Mouse (Mus musculus): ENCODE data around the gene Vmn1r139. TPM values are rescaled to one million over a fixed set of nuclear protein-coding genes. Genes with fewer than 3 reads are reported as not detected.
"Not testable (repeated sequence)": the region's sequence is repeated elsewhere in the genome, so short reads cannot be mapped to it uniquely, and the experiment has no call there.

Gene Vmn1r139
- not detected in 2 replicates for polyA plus RNA-seq (2015; fragmentation: Nextera tagmentation; extraction: Ambion mirVana)

GRCm38 (mm10) chr7:22068757-22069156 lies at the start of gene Vmn1r139:
Vmn1r139 (plus strand) TSS chr7:22069057.
- not testable (repeated sequence) for H3K9ac ChIP-seq; H3K27ac ChIP-seq (replicated peaks); H3K27me3 ChIP-seq; ATAC-seq (ENCODE audit: insufficient number of reproducible peaks, low FRiP score, low TSS enrichment, low read depth); H3K36me3 ChIP-seq; H3K4me2 ChIP-seq (replicated peaks); H3K4me1 ChIP-seq; H3K4me3 ChIP-seq (replicated peaks); H3K9me3 ChIP-seq (replicated peaks)
- WGBS: no CpG with 5 or more reads among the region's 7 CpGs

- no CpG with 5 or more reads among the region's 2 CpGs for WGBS
- H3K9ac ChIP-seq; H3K9me3 ChIP-seq (replicated peaks); H3K4me2 ChIP-seq (replicated peaks); H3K36me3 ChIP-seq; H3K27ac ChIP-seq (replicated peaks); ATAC-seq (ENCODE audit: insufficient number of reproducible peaks, low FRiP score, low TSS enrichment, low read depth); H3K4me1 ChIP-seq; H3K27me3 ChIP-seq; H3K4me3 ChIP-seq (replicated peaks): not testable (repeated sequence)
Observed at GRCm38 (mm10) chr7:22028797-22029196, 40.1 kb upstream of the Vmn1r139 start, which contains the start of gene Vmn1r138. Vmn1r138 (minus strand) TSS chr7:22028897.

GRCm38 (mm10) chr7:22056205-22056604 lies 12.7 kb upstream of the Vmn1r139 start, which contains the start of gene Gm6176:
Gm6176 (minus strand) TSS chr7:22056305.
- H3K4me1 ChIP-seq; H3K4me2 ChIP-seq (replicated peaks); ATAC-seq (ENCODE audit: insufficient number of reproducible peaks, low FRiP score, low TSS enrichment, low read depth); H3K9me3 ChIP-seq (replicated peaks); H3K9ac ChIP-seq; H3K27me3 ChIP-seq; H3K27ac ChIP-seq (replicated peaks); H3K4me3 ChIP-seq (replicated peaks); H3K36me3 ChIP-seq: not testable (repeated sequence)
- WGBS: no CpG with 5 or more reads among the region's 1 CpGs

- WGBS: no CpG with 5 or more reads among the region's 2 CpGs
- H3K4me2 ChIP-seq (replicated peaks); H3K9me3 ChIP-seq (replicated peaks); H3K9ac ChIP-seq; H3K4me1 ChIP-seq; H3K27me3 ChIP-seq; H3K27ac ChIP-seq (replicated peaks); H3K4me3 ChIP-seq (replicated peaks); H3K36me3 ChIP-seq; ATAC-seq (ENCODE audit: insufficient number of reproducible peaks, low FRiP score, low TSS enrichment, low read depth): not testable (repeated sequence)
Observed at GRCm38 (mm10) chr7:22118145-22118544, 49.3 kb downstream of the Vmn1r139 start, which contains the start of gene Gm16451. Gm16451 (minus strand) TSS chr7:22118245.

- H3K4me1 ChIP-seq; H3K27ac ChIP-seq (replicated peaks); ATAC-seq (ENCODE audit: insufficient number of reproducible peaks, low FRiP score, low TSS enrichment, low read depth); H3K9me3 ChIP-seq (replicated peaks); H3K9ac ChIP-seq; H3K36me3 ChIP-seq; H3K4me3 ChIP-seq (replicated peaks); H3K27me3 ChIP-seq; H3K4me2 ChIP-seq (replicated peaks): not testable (repeated sequence)
- no CpG with 5 or more reads among the region's 5 CpGs for WGBS
Observed at GRCm38 (mm10) chr7:22134641-22135040, 65.8 kb downstream of the Vmn1r139 start, which contains the start of gene Gm10666. Gm10666 (minus strand) TSS chr7:22134741.

Other genes starting within 250 kb of the Vmn1r139 start
- gene Vmn1r135, start 236.7 kb upstream of the Vmn1r139 start, polyA plus RNA-seq (2015; fragmentation: Nextera tagmentation; extraction: Ambion mirVana): not detected in 2 replicates
- not detected in 2 replicates for gene Gm5725, start 224.8 kb upstream of the Vmn1r139 start, polyA plus RNA-seq (2015; fragmentation: Nextera tagmentation; extraction: Ambion mirVana)
- gene Gm5891, start 147.8 kb upstream of the Vmn1r139 start, polyA plus RNA-seq (2015; fragmentation: Nextera tagmentation; extraction: Ambion mirVana): not detected in 2 replicates
- not detected in 2 replicates for gene Vmn1r137, start 74.5 kb upstream of the Vmn1r139 start, polyA plus RNA-seq (2015; fragmentation: Nextera tagmentation; extraction: Ambion mirVana)
- not detected in 2 replicates for gene Vmn1r138, start 40.2 kb upstream of the Vmn1r139 start, polyA plus RNA-seq (2015; fragmentation: Nextera tagmentation; extraction: Ambion mirVana)
- gene Gm6176, start 12.8 kb upstream of the Vmn1r139 start, polyA plus RNA-seq (2015; fragmentation: Nextera tagmentation; extraction: Ambion mirVana): not detected in 2 replicates
- not detected in 2 replicates for gene Gm16451, start 49.2 kb downstream of the Vmn1r139 start, polyA plus RNA-seq (2015; fragmentation: Nextera tagmentation; extraction: Ambion mirVana)
- gene Gm10666, start 65.7 kb downstream of the Vmn1r139 start, polyA plus RNA-seq (2015; fragmentation: Nextera tagmentation; extraction: Ambion mirVana): not detected in 2 replicates
- not detected in 2 replicates for gene Vmn1r142, start 95.0 kb downstream of the Vmn1r139 start, polyA plus RNA-seq (2015; fragmentation: Nextera tagmentation; extraction: Ambion mirVana)
- gene Vmn1r143, start 120.3 kb downstream of the Vmn1r139 start, polyA plus RNA-seq (2015; fragmentation: Nextera tagmentation; extraction: Ambion mirVana): not detected in 2 replicates
- gene Gm8653, start 132.2 kb downstream of the Vmn1r139 start, polyA plus RNA-seq (2015; fragmentation: Nextera tagmentation; extraction: Ambion mirVana): not detected in 2 replicates
- gene Gm8453, start 160.4 kb downstream of the Vmn1r139 start, polyA plus RNA-seq (2015; fragmentation: Nextera tagmentation; extraction: Ambion mirVana): not detected in 2 replicates

Data from embryonic facial prominence, embryonic 15.5 days (tissue).